Mouse (Mus musculus): ENCODE results near the gene Hyal1. TPM values are rescaled to one million over a fixed set of nuclear protein-coding genes. Genes with fewer than 3 reads are reported as not detected.

Gene Hyal1
- 3.2 and 3.7 TPM in 2 replicates for polyA plus RNA-seq (2012; rRNA removed)

- Histone ChIP-seq H3K27ac (ENCODE audit: insufficient read depth, low read length) (peak within 1 kb of the TSS; percentile 15; the same call in 1 of the 2 replicates), H3K4me1 (ENCODE audit: control insufficient read depth, insufficient read depth, insufficient read length) (peaks cover 11% of the 10 kb centered on the region; the same call in 1 of the 2 replicates), H3K27me3 (ENCODE audit: control insufficient read depth, insufficient read depth, low read length) (no peaks in the 10 kb centered on the region), H3K4me3 (ENCODE audit: extremely low read depth, insufficient read depth, insufficient read length) (peak within 1 kb of the TSS; percentile 25; the same call in 1 of the 2 replicates), H3K36me3 (ENCODE audit: control insufficient read depth, insufficient read depth, low read length) (no peaks in the 10 kb centered on the region)
- TF ChIP-seq POLR2A (IDR thresholded peaks at IDR 0.05; ENCODE audit: low read depth, low read length) (no peak), CTCF (IDR thresholded peaks at IDR 0.05; ENCODE audit: extremely low read depth, insufficient read depth, insufficient read length, insufficient replicate concordance) (no peak)
- no peak for DNase-seq (ENCODE audit: low read depth in 1 of 2, low spot score in 2 of 2)
- 49% methylated on average over 16 of the region's 16 CpGs for WGBS
Measured at GRCm38 (mm10) chr9:107576357-107577107, at the start of gene Hyal1. Gene Hyal1, plus strand, starts transcription at chr9:107576927.

- DNase-seq (ENCODE audit: low read depth in 1 of 2, low spot score in 2 of 2), result peak; percentile 84 to 88
- WGBS, result under 1% methylated on average over 48 of the region's 48 CpGs
- H3K36me3 ChIP-seq (ENCODE audit: control insufficient read depth, insufficient read depth, low read length), result peaks cover 11% of the 10 kb centered on the region
- H3K27ac ChIP-seq (ENCODE audit: insufficient read depth, low read length), result peak within 1 kb of the TSS; percentile 84
- H3K27me3 ChIP-seq (ENCODE audit: control insufficient read depth, insufficient read depth, low read length), result no peaks in the 10 kb centered on the region
- H3K4me3 ChIP-seq (ENCODE audit: extremely low read depth, insufficient read depth, insufficient read length), result peak within 1 kb of the TSS; percentile 85
- peaks cover 11% of the 10 kb centered on the region; the same call in 1 of the 2 replicates for H3K4me1 ChIP-seq (ENCODE audit: control insufficient read depth, insufficient read depth, insufficient read length)
- TF ChIP-seq CTCF (IDR thresholded peaks at IDR 0.05; ENCODE audit: extremely low read depth, insufficient read depth, insufficient read length, insufficient replicate concordance), result no peak
- TF ChIP-seq POLR2A (IDR thresholded peaks at IDR 0.05; ENCODE audit: low read depth, low read length), result peak; percentile 46
Measured at GRCm38 (mm10) chr9:107533791-107534407, 42.8 kb upstream of the Hyal1 start, which contains the start of gene Tmem115. Gene Tmem115, plus strand, starts transcription at chr9:107533945.

GRCm38 (mm10) chr9:107534408-107535202 is 42.1 kb upstream of the Hyal1 start:
- Histone ChIP-seq H3K4me1 (ENCODE audit: control insufficient read depth, insufficient read depth, insufficient read length) (peaks cover 11% of the 10 kb centered on the region; the same call in 1 of the 2 replicates), H3K27ac (ENCODE audit: insufficient read depth, low read length) (peak overlapping the region; percentile 84), H3K27me3 (ENCODE audit: control insufficient read depth, insufficient read depth, low read length) (no peaks in the 10 kb centered on the region), H3K36me3 (ENCODE audit: control insufficient read depth, insufficient read depth, low read length) (peaks cover 15% of the 10 kb centered on the region), H3K4me3 (ENCODE audit: extremely low read depth, insufficient read depth, insufficient read length) (peak overlapping the region; percentile 85)
- no peak for DNase-seq (ENCODE audit: low read depth in 1 of 2, low spot score in 2 of 2)
- no peak for TF ChIP-seq POLR2A (IDR thresholded peaks at IDR 0.05; ENCODE audit: low read depth, low read length)
- TF ChIP-seq CTCF (IDR thresholded peaks at IDR 0.05; ENCODE audit: extremely low read depth, insufficient read depth, insufficient read length, insufficient replicate concordance), result no peak
- under 1% methylated on average over 40 of the region's 40 CpGs for WGBS

GRCm38 (mm10) chr9:107538231-107538630 is 38.5 kb upstream of the Hyal1 start:
- Histone ChIP-seq H3K27ac (ENCODE audit: insufficient read depth, low read length) (no peak overlapping the region), H3K27me3 (ENCODE audit: control insufficient read depth, insufficient read depth, low read length) (no peaks in the 10 kb centered on the region), H3K36me3 (ENCODE audit: control insufficient read depth, insufficient read depth, low read length) (peaks cover 17% of the 10 kb centered on the region), H3K4me3 (ENCODE audit: extremely low read depth, insufficient read depth, insufficient read length) (no peak overlapping the region), H3K4me1 (ENCODE audit: control insufficient read depth, insufficient read depth, insufficient read length) (peaks cover 20% of the 10 kb centered on the region; the same call in 1 of the 2 replicates)
- WGBS, result 94% methylated on average over 7 of the region's 7 CpGs
- no peak for DNase-seq (ENCODE audit: low read depth in 1 of 2, low spot score in 2 of 2)
- TF ChIP-seq POLR2A (IDR thresholded peaks at IDR 0.05; ENCODE audit: low read depth, low read length) (no peak), CTCF (IDR thresholded peaks at IDR 0.05; ENCODE audit: extremely low read depth, insufficient read depth, insufficient read length, insufficient replicate concordance) (no peak)

DNA sequence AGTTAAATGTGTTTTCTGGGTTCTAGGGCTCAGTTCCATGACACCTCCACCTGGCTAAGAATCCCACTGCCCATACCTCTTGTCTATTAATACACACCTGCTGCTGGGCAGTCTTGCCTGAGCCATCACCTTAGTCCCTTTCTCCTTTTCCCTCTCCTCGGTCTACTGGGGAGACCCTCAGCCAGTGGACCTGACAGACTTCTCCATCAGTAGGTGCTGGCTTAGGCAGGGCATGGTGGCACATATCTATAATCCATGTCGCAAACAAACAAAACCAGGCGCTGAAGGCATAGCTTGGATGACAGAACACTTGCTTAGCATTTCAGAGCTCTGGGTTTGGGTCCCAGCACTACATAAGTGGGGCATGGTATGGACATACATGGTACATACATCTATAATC is 38.0 kb upstream of the Hyal1 start:
- DNase-seq (ENCODE audit: low read depth in 1 of 2, low spot score in 2 of 2), result no peak
- no peaks in the 10 kb centered on the region for H3K27me3 ChIP-seq (ENCODE audit: control insufficient read depth, insufficient read depth, low read length)
- H3K36me3 ChIP-seq (ENCODE audit: control insufficient read depth, insufficient read depth, low read length), result peaks cover 17% of the 10 kb centered on the region
- TF ChIP-seq POLR2A (IDR thresholded peaks at IDR 0.05; ENCODE audit: low read depth, low read length) (no peak), CTCF (IDR thresholded peaks at IDR 0.05; ENCODE audit: extremely low read depth, insufficient read depth, insufficient read length, insufficient replicate concordance) (no peak)
- WGBS, result 89% methylated on average over 3 of the region's 3 CpGs
- H3K4me3 ChIP-seq (ENCODE audit: extremely low read depth, insufficient read depth, insufficient read length), result no peak overlapping the region
- H3K27ac ChIP-seq (ENCODE audit: insufficient read depth, low read length), result no peak overlapping the region
- H3K4me1 ChIP-seq (ENCODE audit: control insufficient read depth, insufficient read depth, insufficient read length), result peaks cover 20% of the 10 kb centered on the region; the same call in 1 of the 2 replicates

DNA sequence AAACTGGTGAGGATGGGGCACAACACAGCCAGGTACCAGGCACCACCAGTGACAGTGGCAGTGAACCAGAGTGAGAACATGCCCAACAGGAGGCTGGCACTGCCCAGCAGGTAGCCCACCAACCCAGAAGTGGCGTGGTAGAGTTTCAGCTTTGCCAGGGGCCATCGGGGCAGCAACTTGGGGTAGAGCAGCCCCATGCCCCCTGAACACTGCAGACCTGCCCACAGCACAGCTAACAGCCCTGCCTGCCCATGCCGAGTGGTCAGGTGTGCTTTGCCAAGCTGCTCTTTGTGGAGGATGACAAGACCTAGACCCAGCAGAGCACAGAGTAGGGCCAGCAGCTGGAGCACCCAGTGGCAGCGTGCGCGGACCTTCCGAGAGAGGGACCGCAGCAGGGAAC is 36.8 kb upstream of the Hyal1 start:
- Histone ChIP-seq H3K4me3 (ENCODE audit: extremely low read depth, insufficient read depth, insufficient read length) (no peak overlapping the region), H3K4me1 (ENCODE audit: control insufficient read depth, insufficient read depth, insufficient read length) (peaks cover 20% of the 10 kb centered on the region; the same call in 1 of the 2 replicates), H3K36me3 (ENCODE audit: control insufficient read depth, insufficient read depth, low read length) (peaks cover 17% of the 10 kb centered on the region), H3K27me3 (ENCODE audit: control insufficient read depth, insufficient read depth, low read length) (no peaks in the 10 kb centered on the region), H3K27ac (ENCODE audit: insufficient read depth, low read length) (no peak overlapping the region)
- no peak for DNase-seq (ENCODE audit: low read depth in 1 of 2, low spot score in 2 of 2)
- TF ChIP-seq CTCF (IDR thresholded peaks at IDR 0.05; ENCODE audit: extremely low read depth, insufficient read depth, insufficient read length, insufficient replicate concordance), result no peak
- no peak for TF ChIP-seq POLR2A (IDR thresholded peaks at IDR 0.05; ENCODE audit: low read depth, low read length)
- 96% methylated on average over 8 of the region's 8 CpGs for WGBS

All from spleen, adult 2 months (tissue).